Mouse (Mus musculus): Measurements from ENCODE around the gene Plekhh3.

DNA sequence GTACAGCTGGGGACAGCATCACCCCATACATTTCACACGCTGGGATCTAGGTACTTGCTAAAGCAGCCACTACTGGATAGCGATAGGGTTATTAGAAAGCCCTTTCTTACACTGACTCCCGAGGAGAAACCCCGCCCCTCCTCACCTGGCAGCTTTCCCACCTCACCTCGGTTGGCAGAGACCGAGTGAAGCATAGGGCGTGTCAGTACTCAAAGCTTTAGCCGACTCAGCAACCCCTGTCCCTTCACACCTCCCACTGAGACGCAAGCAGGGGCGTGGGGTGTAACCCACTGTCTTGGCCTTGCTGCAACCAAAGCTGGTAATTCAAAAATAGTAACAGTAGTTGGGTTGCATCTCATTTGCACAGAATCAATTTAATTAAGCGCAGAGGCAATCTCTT is 2.0 kb upstream of the Plekhh3 start:
- no peak for TF ChIP-seq CTCF (IDR thresholded peaks at IDR 0.05; ENCODE audit: low read depth, low read length)
- no peak for TF ChIP-seq POLR2A (IDR thresholded peaks at IDR 0.05; ENCODE audit: borderline replicate concordance, low read depth, low read length)
